Mouse (Mus musculus) liver, embryonic 14.5 days (tissue): ENCODE measurements around the gene Il23r.
"Not testable (repeated sequence)": the region's sequence is repeated elsewhere in the genome, so short reads cannot be mapped to it uniquely, and the experiment has no call there.

ENCODE experiments used
- CTCF ChIP-seq: IDR thresholded peaks from 2 replicates; pipeline ENCODE4 v1.5.1; 2016; ENCODE audit warnings: antibody characterized with exemption, low read depth, control low read depth
- EP300 ChIP-seq: IDR thresholded peaks from 2 replicates; pipeline ENCODE4 v1.6.1; 2016; ENCODE audit warnings: antibody characterized with exemption, low read depth

- not testable (repeated sequence) for TF ChIP-seq CTCF, EP300
These were observed 10.3 kb upstream of the Il23r start for GRCm38 (mm10) chr6:67501938-67502337.
